Mouse (Mus musculus) heart, embryonic 12.5 days (tissue): ENCODE measurements at regions not wholly inside any gene's neighbourhood (a gene's known extent, or its start where the extent isn't known, plus 50 kb on each side); places are given as distances from the start of the nearest gene placed in this dataset. TPM values are rescaled to one million over a fixed set of nuclear protein-coding genes. Genes with fewer than 3 reads are reported as not detected.

ENCODE experiments used
- ATAC-seq: fragments of 200-750 bp; cut with Nextera tagmentation; 2 replicates; pipeline ENCODE4 v1.8.0; 2017; ENCODE audit warnings: moderate TSS enrichment, moderate library complexity; ENCODE audit not compliant: insufficient number of reproducible peaks, low FRiP score
- H3K27ac ChIP-seq: fragments of 300-500 bp; sonication (generic); 2 replicates; pipeline ENCODE4 v1.5.1; 2016; ENCODE audit warnings: mild to moderate bottlenecking, moderate library complexity; ENCODE audit not compliant: poor library complexity, severe bottlenecking
- H3K27me3 ChIP-seq: fragments of 300-500 bp; sonication (generic); replicated peaks from 2 replicates; pipeline ENCODE4 v1.6.1; 2016; ENCODE audit warnings: mild to moderate bottlenecking, moderate library complexity
- H3K36me3 ChIP-seq: fragments of 300-500 bp; sonication (generic); 2 replicates; pipeline ENCODE4 v1.6.1; 2016; ENCODE audit warnings: mild to moderate bottlenecking, moderate library complexity
- H3K4me1 ChIP-seq: fragments of 300-500 bp; sonication (generic); replicated peaks from 2 replicates; pipeline ENCODE4 v1.6.1; 2016; ENCODE audit warnings: mild to moderate bottlenecking
- H3K4me2 ChIP-seq: fragments of 300-500 bp; sonication (generic); 2 replicates; pipeline ENCODE4 v1.6.1; 2016; ENCODE audit warnings: mild to moderate bottlenecking, moderate library complexity
- H3K4me3 ChIP-seq: fragments of 300-500 bp; sonication (generic); 2 replicates; pipeline ENCODE4 v1.5.1; 2016; ENCODE audit warnings: mild to moderate bottlenecking
- H3K9ac ChIP-seq: fragments of 300-500 bp; sonication (generic); 2 replicates; pipeline ENCODE4 v1.6.1; 2016; ENCODE audit warnings: mild to moderate bottlenecking, moderate library complexity
- H3K9me3 ChIP-seq: fragments of 300-500 bp; sonication (generic); replicated peaks from 2 replicates; pipeline ENCODE4 v1.6.1; 2016; ENCODE audit warnings: mild to moderate bottlenecking, moderate library complexity
- WGBS: fragments of 180-500 bp; shearing (Covaris S2); methylation state at CpG from one replicate; pipeline ENCODE4 v1.1.7; 2016; 5-methylcytosine and 5-hydroxymethylcytosine counted together
- microRNA-seq: library from miRNA; unstranded; fragments of <30 nt; microRNA quantifications from one replicate; pipeline ENCODE4, GENCODE M21; 2017

DNA sequence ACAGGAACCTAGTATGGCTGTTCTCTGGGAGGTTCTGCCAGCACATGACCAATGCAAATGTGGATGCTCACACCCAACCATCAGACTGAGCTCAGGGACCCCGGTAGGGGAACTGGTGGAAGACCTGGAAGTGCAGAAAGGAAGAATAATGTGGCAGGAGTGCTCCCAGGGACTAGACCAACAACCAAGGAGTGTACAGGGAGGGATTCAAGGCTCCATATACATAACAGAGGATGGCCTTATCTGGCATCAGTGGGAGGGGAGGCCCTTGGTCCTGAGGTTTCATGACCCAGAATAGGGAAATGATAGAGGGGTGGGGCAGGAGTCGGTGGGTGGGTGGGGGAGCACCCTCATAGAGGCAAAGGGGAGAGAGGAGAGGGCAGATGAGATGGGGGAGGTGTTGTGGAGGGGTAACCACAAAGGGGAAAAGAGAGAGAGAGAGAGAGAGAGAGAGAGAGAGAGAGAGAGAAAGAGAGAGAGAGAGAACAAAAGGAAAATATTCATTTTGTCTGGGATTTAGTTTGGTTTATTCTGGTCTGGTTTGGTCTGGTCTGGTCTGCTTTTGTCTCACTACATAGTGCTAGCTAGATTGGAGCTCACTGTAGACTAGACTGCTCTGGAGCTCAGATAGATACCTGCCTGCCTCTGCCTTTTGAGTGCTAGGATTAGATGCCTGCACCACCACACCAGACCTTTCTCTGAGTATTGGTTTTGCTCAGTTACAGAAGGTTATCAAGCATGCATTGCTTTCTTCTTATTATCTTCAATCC lies 214.5 kb downstream of the Nr4a2 start:
- Histone ChIP-seq H3K4me2 (no peak overlapping the region), H3K4me1 (no peaks in the 10 kb centered on the region), H3K27ac (no peak overlapping the region), H3K27me3 (no peaks in the 10 kb centered on the region), H3K4me3 (no peak overlapping the region), H3K36me3 (no peaks in the 10 kb centered on the region), H3K9ac (no peak overlapping the region), H3K9me3 (no peaks in the 10 kb centered on the region)
- 75% methylated on average over 2 of the region's 2 CpGs for WGBS
- ATAC-seq = no peak

DNA sequence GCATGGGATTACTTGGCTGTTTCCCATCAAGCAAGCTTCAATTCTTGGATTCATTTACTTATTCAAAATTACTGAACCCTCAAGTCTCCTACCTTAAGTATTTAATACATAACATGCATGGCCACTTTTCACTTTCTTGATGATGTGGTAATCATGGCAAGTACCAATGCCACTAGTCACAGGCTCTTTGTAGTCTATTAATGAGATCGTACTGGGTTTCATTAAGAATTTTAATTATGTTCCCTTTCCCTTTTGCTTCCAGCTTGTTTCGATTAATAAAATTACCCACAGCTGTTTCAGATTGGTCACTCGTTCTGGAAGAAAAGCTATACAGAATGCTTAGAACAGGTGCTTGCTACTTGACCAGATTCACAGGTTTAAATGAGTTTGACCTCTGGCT lies 238.6 kb downstream of the Nr4a2 start:
- ATAC-seq = no peak
- 74% methylated on average over 3 of the region's 3 CpGs for WGBS
- Histone ChIP-seq H3K4me2 (no peak overlapping the region), H3K9ac (no peak overlapping the region), H3K9me3 (no peaks in the 10 kb centered on the region), H3K27me3 (no peaks in the 10 kb centered on the region), H3K4me3 (no peak overlapping the region), H3K4me1 (no peaks in the 10 kb centered on the region), H3K36me3 (no peaks in the 10 kb centered on the region), H3K27ac (no peak overlapping the region)

DNA sequence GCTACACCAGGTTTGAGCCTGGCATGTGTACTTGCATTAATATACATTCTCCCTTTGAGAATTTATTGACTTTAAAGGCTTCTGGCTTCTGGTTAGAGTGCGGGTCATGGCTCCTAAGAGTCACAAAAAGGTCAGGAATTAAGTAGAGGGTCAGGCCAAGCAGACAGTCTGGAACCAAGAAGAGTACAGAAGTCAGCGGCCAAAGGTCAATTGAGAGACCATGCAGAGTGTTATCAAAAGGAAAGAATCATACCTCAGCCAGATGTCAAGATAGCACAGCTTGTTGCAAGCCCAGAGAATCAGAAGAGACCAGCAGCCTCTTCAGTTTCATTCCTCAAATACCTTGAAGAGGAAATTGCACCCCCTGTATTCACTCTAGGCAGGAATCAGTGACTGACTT lies 263.0 kb downstream of the Nr4a2 start:
- no peaks in the 10 kb centered on the region for H3K27me3 ChIP-seq
- ATAC-seq = no peak
- 71% methylated on average over 2 of the region's 2 CpGs for WGBS

DNA sequence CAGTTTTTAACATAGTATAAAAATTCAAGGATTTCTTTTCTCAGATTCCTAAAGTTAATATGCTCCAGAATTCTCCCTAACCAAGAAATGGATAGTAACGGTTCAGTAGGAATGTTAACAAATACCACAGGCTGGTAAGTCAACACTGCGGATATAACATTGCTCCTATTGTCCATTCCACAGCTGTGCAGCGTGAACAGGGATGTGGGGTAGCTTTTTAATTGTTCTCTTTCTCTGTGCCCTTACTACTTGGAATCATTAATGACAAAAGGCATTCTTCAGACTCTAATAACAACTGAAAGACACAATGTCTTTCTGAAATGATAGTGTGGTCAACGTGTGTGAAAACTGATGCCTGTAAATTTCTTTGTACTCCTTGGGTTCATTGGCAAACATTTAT lies 303.3 kb downstream of the Nr4a2 start:
- Histone ChIP-seq H3K4me1 (no peaks in the 10 kb centered on the region), H3K4me2 (no peak overlapping the region), H3K4me3 (no peak overlapping the region), H3K36me3 (no peaks in the 10 kb centered on the region), H3K9ac (no peak overlapping the region), H3K9me3 (no peaks in the 10 kb centered on the region), H3K27ac (no peak overlapping the region), H3K27me3 (no peaks in the 10 kb centered on the region)
- 71% methylated on average over 4 of the region's 4 CpGs for WGBS
- ATAC-seq = no peak

More for the DNA sequence above, 263.0 kb downstream of the Nr4a2 start:
- H3K9me3 ChIP-seq = no peaks in the 10 kb centered on the region
- no peak overlapping the region for H3K9ac ChIP-seq
- H3K4me3 ChIP-seq = no peak overlapping the region
- H3K27ac ChIP-seq = no peak overlapping the region
- no peaks in the 10 kb centered on the region for H3K4me1 ChIP-seq
- H3K36me3 ChIP-seq = no peaks in the 10 kb centered on the region
- no peak overlapping the region for H3K4me2 ChIP-seq

DNA sequence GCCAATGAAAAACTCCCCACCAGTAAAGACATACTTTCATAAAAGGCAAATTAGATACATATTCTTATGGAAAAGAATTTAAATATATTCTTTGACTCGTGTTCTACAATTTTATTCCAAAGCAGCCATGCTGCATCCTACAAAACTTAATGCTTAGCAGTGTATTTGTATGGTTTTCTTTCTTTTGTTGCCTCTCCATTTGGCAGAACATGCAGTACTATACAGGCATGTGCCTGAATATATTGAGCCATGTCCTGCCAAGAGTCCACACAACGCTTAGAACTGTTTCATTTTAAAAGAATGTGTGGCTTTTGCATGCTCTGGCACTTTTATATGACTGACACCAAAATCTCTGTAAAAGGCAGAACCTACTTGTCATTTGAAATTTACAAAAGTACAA lies 339.0 kb downstream of the Nr4a2 start:
- no peak overlapping the region for H3K9ac ChIP-seq
- H3K9me3 ChIP-seq = no peaks in the 10 kb centered on the region
- 64% methylated on average over 2 of the region's 2 CpGs for WGBS
- no peak overlapping the region for H3K27ac ChIP-seq
- H3K4me3 ChIP-seq = no peak overlapping the region
- no peaks in the 10 kb centered on the region for H3K4me1 ChIP-seq
- no peak for ATAC-seq
- H3K4me2 ChIP-seq = no peak overlapping the region
- H3K36me3 ChIP-seq = no peaks in the 10 kb centered on the region
- no peaks in the 10 kb centered on the region for H3K27me3 ChIP-seq

Small RNA genes lying in the stretch of these regions (microRNA-seq; reads per million reads assigned to microRNA genes)
- gene Mir195b = not detected
